Mouse (Mus musculus) testis, postnatal 14 days (tissue): Measurements from ENCODE around the gene Dus2.
"Not testable (repeated sequence)": the region's sequence is repeated elsewhere in the genome, so short reads cannot be mapped to it uniquely, and the experiment has no call there.

Experiments used
- DNase-seq: peaks from one replicate; pipeline ENCODE4 v3.0.0; 2021; ENCODE audit warnings: low spot score

The Dus2 gene

DNA sequence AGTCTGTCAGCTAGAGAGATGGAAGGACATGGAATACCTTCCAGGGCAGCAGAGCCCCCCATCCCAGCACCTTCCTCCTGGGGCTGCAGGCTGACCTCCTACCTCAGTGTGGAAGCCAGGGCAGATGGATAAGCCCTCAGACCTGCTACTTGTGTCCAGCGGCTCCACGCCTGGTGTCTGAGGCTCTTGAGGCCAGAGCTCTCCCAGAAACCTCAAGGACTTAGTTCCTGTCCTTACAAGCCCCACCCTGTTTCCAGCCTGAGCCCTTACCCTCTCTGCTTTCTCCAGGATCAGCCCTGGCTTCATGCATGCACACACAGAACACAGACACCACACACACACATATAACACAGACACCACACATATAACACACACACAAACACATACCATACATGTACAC, 409 bp downstream of the Dus2 start:
- no peak for DNase-seq

DNA sequence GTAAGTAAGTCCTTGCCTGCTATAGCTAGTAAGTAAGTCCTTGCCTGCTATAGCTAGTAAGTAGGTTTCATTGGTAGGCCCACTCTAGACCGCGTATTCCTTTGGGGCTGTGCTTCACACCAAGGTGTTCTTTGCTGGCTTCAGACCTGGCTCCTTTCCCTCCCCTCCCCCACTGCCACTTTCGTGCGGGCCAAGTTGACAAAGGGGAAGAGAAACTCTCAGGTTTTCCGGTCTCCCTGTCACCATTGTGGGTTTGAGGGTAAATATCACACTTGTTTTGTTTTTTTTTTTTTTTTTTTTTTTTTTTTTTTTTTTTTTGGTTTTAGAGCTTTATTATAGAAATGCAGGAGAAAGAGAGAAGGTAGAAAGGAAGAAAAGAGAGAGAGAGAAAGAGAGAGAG, 1.4 kb downstream of the Dus2 start:
- no peak for DNase-seq

DNA sequence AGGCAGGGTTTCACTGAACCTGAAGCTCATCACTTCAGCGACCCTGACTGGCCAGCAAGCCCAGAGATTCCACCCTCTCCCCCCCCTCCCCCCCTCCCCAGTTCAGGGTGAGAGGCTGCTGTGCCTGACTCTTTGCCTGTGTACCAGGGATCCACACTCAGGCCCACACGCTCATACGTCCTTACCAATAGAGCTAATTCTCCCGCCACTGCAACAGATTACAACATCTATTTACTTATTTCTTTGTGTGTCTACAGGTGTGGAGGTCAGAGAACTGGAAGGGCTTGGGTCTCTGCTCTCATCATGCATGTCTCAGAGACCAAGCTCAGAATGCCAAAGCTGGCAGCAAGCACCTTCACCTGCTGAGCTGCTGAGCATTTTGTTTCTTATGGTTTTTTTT, 2.1 kb downstream of the Dus2 start:
- DNase-seq = no peak

DNA sequence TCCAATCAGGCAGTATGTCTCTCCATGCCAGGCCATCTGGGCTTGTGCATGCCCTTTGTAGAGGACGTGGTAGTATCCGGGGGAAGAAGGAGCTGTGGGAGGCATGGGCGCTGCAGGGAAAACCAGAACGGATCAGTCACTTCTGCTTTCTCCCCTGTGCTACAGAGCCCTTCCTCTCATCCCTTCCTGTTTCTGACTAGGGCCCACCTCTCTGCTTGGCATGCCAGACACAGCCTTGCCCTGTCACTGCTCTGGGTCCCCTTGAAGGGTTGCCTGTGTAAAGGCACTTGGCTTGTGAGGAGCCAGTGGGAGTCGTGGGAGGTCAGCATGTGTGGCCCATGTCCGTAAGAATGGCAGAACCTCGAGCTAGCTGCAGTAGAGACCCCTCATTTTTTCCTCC, 5.2 kb downstream of the Dus2 start:
- DNase-seq = no peak

DNA sequence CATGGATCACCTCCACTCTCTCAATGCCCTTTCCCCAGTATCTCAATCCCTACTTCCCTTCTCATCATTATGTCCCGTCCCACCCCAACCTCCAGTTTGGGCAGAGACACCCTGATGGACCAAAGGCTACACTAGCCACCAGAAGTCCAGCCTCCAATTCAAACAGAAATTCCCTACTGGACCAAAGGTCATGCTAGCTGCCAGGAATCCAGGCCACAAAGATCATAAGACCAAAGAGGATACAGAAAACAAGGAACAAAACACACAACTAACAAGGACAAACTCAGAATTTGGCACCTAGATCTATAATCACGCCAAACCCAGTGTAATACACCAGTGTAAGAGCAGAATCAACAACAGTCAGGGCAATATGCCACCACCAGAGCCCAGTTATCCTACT, 7.8 kb downstream of the Dus2 start:
- DNase-seq = no peak

DNA sequence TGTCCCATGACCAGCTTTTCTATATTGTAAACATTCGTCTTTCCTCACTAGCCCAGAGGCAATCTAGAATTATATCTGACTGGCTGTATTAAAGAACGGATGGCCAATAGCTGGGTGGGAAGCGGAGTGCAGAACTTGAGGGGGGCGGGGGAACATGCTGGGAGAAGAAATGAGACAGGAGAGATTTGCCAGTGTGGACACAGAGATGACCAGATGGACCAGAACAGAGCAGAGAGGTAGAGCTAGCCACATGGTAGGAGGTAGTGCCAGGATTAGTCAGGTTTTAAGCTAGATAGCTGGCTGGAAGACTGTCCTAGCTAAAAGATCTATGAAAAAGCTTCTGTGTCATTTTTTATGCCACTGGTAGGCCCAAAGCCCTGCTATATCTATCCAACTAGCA, 10.8 kb downstream of the Dus2 start:
- DNase-seq = no peak

DNA sequence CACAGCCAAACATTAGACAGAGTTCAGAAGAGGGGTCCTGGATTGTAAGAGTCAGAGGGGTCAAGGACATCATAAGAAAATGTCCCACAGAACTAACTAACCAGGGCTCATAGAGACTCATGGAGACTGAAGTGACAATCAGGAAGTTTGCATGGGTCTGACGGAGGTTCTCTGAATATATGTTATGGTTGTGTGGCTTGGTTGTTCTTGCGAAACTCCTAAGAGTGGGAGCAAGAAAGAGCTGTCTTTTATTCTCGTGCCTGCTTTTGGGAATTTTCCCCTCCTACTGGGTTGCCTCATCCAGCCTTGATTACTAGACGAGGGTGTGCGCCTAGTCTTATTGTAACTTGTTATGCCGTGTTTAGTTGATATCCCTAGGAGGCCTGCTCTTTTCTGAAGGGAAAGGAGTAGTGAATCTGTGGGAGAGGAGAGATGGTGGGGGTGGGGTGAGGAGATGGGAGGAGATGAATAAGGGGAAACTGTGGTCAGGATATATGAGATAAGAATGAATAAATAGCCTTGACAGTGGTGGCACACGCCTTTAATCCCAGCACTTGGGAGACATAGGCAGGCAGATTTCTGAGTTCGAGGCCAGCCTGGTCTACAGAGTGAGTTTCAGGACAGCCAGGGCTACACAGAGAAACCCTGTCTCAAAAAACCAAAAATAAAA, 13.5 kb downstream of the Dus2 start:
- DNase-seq = no peak

DNA sequence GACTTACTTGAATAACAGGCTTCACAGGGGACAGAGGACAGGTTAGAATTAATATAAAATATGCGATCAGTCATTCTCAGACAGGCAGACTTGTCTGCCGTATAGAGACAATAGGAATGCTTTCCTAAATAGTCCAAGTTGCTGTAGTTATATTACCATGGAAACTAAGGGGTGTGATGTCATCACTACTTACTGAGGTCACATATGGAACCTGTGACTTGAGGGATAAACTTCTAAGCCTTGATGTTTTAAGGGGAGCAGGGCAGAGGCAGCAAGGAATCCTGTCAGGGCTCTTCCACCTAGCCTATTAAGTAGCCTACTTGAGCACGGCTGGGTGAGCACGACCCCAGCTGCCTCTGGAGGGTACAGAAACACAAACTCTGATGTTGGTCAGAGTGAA, 14.7 kb downstream of the Dus2 start, which contains the start of gene Dpep2nb:
Gene Dpep2nb, minus strand, starts transcription at position 101 of the 400 bp plus-strand sequence.
- DNase-seq = no peak

DNA sequence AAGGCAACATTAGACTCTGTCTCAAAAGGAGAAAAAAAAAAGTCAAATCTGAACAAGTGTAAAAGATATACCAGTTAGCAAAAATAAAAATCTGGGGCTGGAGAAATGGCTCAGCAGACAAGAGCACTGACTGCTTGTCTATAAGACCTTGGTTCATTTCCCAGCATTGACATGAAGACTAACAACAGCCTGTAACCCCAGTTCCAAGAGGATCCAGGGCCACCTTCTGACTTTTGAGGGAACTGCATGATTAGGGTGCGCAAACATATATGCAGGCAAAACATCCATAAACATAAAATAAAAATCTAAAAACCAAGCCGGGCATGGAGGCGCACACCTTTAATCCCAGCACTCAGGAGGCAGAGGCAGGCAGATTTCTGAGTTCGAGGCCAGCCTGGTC, 15.3 kb downstream of the Dus2 start:
- DNase-seq = no peak

DNA sequence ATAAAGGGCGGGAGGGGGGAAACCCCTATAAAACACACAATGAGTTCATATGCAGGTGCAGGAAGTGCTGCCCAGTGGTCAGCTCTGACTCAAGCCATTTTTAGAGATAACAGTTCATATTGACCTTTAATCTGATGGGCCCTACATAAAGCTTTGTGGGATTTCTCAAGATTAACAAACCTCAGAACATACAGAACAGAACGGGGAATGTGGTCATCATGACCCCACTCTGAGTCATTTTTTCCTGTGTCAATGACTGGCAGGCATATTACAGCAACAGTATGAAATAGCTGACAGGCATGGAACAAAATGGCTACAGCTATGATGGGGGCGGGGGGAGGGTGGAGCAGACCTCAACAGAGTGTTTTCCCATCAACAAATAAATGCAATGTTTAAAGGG, 16.0 kb downstream of the Dus2 start:
- DNase-seq = no peak

DNA sequence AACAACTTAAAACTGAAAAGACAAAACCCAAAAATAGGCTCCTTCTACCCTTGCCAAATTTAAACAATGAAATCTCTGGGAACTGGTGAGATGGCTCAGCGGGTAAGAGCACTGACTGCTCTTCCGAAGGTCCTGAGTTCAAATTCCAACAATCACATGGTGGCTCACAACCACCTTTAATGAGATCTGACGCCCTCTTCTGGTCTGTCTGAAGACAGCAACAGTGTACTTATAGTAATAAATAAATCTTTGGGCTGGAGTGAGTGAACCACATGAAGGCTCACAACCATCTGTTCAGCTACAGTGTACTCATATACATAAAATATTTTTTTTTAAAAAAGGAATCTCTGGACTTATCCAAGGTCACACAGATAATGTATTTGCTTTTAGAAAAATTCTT, 16.8 kb downstream of the Dus2 start:
- DNase-seq = not testable (repeated sequence)

DNA sequence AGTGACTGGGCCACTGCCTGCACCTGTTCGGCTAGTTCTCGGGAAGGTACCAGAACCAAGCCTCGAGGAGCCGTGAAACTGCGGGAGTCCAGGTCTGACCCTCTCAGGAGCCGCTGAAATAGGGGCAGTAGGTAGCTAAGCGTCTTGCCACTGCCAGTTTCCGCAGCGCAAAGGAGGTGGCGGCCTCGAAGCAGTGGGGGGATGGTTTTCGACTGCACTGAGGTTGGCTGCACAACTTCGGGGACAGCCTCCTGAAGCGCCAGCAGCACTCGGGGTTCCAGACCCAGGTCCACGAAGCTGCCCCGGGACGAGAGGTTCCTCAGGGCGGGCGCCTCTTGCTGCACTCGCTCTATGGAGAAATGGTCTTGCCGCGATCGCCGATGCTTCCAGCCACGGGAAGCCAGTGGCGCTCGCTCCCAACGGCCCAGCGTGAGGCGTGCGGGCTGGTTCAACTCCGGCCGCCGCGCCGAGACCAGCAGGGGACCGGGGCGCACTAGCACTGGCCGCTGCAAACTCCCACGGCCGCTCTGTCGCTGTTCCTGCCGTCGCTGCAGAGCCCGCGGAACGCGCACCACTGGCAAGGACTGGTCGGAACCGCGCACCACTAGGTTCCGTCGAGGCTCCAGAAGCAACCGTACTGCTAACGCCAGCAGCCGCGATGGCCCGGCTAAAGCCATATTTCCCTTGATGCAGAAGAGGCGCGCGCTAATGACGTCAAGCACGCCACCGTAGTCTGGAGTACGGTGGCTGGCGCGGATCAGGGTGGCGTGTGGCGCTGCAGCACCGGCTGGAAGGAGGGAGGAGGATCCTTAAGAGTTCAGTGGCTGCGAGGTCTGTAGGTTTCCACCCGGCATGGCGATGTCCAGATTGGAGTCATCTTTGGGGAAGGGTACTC, 19.9 kb downstream of the Dus2 start:
- peak; percentile 90 for DNase-seq

DNA sequence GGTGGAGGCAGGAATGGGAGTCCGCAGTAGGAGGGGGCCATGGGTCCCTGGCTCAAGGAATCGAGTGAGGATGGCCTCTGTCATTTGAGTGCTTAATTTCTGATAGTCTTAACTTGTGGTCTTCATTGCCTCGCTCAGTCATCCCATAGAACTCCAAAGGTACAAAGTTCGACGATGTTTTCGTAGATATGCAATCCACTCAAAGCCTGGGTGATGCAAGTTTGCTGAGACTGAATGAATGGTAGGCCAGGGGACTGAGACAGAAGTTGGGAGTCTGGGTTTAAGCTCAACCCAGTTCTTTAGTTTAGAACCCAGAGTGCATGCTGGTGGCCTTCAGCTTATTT, 20.5 kb downstream of the Dus2 start, which contains the start of gene Ddx28:
Gene Ddx28, minus strand, starts transcription at position 240 of the 344 bp plus-strand sequence.
- DNase-seq = no peak

DNA sequence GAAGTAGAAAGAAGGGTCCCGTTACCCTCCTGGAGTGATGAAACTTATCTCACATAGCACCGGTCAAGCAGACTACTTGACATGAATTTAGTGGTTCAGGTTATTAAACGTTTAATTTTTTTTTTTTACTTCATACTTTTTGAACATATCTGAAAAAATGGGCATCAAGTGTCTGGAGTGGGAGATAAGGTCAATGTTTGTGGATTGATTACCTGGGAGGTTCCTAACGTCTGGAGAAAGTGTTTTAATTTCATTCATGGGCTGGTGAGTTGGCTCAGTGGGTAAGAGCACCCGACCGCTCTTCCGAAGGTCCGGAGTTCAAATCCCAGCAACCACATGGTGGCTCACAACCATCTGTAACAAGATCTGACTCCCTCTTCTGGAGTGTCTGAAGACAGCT, 21.1 kb downstream of the Dus2 start:
- not testable (repeated sequence) for DNase-seq

DNA sequence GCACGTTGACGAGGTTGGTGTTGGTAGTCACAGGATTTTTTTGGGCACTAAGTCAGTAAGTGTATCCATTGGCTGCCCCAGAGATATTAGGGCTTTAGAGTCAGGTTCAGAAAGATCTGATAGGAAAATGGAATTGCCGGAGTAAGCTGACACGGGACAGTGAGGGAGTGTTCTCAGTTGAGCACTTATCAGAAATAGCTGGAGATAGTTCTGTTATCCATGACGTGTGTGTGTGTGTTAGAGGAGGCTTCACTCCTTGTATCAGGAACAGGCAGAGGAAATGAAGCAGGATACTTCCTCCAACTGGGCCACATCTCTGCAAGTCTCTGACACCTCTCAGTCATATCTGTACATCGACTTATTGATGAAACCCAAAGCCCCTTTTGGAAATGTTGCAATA, 25.1 kb downstream of the Dus2 start:
- DNase-seq = no peak

DNA sequence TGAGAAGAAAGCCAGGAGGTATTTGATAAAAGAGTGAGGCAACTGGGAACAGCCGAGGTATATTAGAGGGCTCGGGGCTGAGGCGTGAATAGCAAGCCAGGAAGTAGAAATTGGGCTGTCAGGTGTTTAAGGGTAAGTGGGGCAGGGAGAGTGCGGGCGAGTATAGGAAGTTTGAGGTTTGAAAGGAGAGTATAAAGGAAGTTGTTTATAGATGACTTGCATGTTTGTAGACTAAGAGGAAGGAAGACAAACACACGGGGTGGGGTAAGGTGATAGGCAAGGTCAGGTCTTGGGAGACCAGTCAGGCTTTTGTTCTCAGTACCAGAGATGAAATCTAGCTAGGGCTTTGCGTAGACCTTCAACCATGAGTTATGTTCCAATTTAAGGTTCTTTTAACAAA, 26.0 kb downstream of the Dus2 start:
- no peak for DNase-seq

DNA sequence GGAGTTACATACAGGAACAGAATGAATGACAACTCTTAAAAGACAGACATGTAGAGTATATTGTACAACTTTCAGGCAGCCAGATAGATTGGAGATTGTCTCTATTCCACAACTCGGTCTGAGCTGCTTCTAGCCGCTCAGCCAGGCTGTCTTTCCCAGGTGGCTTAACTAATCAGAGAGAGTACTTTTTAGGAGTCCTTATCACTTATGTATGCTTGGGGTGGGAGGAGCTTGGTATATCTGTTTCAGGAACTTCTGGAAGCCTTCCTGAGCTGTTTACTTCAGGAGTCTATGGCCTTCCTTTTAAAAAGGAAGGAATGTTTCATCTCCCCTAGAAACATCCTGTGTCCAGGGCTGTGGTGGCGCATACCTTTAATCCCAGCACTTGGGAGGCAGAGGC, 26.9 kb downstream of the Dus2 start:
- no peak for DNase-seq

DNA sequence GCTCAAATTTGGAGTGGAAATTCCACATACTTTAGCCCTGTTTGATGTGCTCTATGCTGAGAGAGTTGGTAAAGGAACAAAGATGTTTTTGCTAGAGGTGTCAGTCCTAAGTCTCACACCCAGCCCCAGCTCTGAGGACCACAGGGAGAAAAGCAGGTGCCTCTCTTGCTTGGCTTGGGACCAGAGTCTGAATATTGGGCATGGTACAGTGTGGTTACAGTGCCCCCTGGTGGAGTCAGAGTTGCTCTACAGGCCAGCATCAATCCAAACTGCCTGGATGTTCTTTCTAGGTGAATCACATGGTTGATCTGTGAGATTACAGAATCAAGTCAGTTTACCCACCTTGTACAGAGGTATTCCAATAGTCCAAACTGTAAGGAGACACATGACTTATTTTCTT, 31.3 kb downstream of the Dus2 start:
- peak; percentile 37 for DNase-seq

DNA sequence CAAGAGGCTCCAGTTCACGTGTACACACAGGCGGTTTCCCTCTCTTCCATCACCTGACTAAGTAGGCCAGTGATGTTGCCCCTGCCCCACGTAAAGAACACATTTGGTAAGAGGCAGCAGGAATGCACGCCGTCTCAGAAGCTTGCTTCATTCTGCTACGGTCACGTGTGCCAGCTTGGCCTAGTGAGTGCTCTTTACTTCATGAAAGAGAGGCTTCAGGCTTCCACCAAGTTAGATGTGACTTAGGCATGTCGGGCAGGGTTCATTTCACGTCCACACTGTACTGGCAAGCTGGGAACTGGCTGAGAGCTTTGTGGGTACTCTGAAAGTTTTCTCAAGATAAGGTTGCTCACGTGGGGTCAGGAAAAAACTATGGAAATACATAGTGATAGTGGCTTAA, 47.6 kb downstream of the Dus2 start:
- no peak for DNase-seq

DNA sequence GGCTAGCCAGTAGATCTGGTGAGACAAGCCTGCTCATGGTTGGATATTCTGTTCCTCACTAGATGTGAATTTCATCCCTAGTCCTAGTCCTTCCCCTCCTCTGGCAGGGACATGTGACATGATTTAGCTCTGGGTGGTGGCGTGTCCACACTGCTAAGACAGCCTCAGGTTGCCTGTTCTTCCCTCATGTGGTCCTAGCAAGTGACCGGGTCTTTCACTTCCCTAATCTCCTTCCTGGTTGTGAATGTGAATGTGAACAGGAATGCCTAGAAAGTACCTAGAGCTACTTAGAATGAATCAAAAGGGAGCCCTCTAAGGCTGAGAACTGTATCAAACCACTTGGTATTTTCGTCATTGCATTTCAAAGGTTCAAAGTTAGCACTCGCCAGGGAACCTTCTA, 48.5 kb downstream of the Dus2 start:
- no peak for DNase-seq

DNA sequence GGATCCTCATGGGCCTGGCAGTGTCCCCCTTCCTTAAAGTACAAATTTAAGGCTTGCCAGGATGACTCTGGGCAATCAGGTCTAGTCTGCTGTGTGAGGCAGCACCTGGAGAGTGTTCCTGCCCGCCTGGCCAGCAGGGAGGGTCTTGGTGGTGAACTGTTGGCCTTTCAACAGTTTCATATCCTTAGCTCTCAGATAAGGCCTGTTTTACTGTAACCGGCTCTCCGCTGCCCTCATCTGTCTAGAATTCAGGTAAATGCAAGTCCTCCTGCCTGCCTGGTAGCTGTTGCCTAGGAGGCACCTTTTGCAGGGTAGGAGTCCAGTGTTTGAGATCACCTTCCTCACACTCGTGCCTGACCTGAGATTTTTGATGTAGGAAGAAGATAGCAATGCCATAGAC, 49.1 kb downstream of the Dus2 start:
- DNase-seq = no peak

DNA sequence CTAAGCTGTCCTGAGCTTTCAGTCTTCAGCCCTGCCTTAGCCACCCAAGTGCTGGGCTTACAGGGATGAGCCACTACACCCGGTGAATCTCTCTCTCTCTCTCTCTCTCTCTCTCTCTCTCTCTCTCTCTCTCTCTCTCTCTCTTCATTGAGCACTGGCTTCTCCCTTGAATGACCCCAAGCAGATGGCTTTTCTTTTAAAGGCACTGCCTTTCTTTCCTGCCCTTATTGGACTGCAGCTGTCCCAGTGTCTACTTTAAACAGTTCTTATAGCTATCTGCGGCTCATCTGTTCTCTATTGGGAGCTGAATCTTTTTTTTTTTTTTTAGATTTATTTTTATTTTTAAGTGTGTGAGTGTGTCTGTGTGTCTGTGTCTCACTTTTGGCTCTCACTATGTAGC, 51.9 kb downstream of the Dus2 start:
- DNase-seq = no peak

DNA sequence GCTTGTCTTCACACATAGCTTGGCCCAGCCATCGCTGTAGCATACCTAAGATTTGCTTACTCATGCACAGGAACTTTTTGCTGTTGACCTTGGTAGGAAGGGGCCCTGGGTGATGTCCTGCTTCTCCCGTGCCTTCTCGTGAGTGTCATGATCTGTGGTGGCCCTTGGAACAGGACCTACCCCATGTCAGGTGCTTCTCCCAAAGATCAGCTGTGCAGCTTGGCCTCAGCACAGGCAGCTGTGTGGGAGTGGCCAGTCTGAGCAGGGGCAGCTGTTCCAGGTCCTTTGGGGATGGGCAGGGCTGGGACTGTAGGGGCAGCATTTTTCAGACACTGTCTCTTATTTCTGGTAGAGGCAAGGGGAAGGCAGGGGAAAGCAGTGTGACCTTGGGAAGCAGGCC, 53.0 kb downstream of the Dus2 start:
- DNase-seq = no peak
